Mouse (Mus musculus) liver, embryonic 13.5 days (tissue): ENCODE measurements around the gene Twf2. TPM values are rescaled to one million over a fixed set of nuclear protein-coding genes. Genes with fewer than 3 reads are reported as not detected.

Experiments
- ATAC-seq: fragments of 200-750 bp; cut with Nextera tagmentation; 2 replicates; pipeline ENCODE4 v1.8.0; 2017; ENCODE audit warnings: low read depth, mild to moderate bottlenecking, moderate number of reproducible peaks, moderate library complexity
- DNase-seq: peaks from one replicate; pipeline ENCODE4 v3.0.0; 2022
- H3K27ac ChIP-seq: fragments of 300-500 bp; sonication (generic); 2 replicates; pipeline ENCODE4 v1.5.1; 2015; ENCODE audit warnings: moderate library complexity, mild to moderate bottlenecking, inconsistent platforms
- H3K27me3 ChIP-seq: fragments of 300-500 bp; sonication (generic); 2 replicates; pipeline ENCODE4 v1.6.1; 2015; ENCODE audit warnings: mild to moderate bottlenecking, inconsistent platforms
- H3K36me3 ChIP-seq: fragments of 300-500 bp; sonication (generic); 2 replicates; pipeline ENCODE4 v1.6.1; 2015; ENCODE audit warnings: mild to moderate bottlenecking, inconsistent platforms
- H3K4me1 ChIP-seq: fragments of 300-500 bp; sonication (generic); replicated peaks from 2 replicates; pipeline ENCODE4 v1.6.1; 2015; ENCODE audit warnings: inconsistent platforms
- H3K4me2 ChIP-seq: fragments of 300-500 bp; sonication (generic); 2 replicates; pipeline ENCODE4 v1.6.1; 2015; ENCODE audit warnings: inconsistent platforms, mild to moderate bottlenecking, moderate library complexity
- H3K4me3 ChIP-seq: fragments of 300-500 bp; sonication (generic); replicated peaks from 2 replicates; pipeline ENCODE4 v1.5.1; 2015; ENCODE audit warnings: mild to moderate bottlenecking, inconsistent platforms
- H3K9ac ChIP-seq: fragments of 300-500 bp; sonication (generic); 2 replicates; pipeline ENCODE4 v1.6.1; 2015; ENCODE audit warnings: mild to moderate bottlenecking, inconsistent platforms
- H3K9me3 ChIP-seq: fragments of 300-500 bp; sonication (generic); replicated peaks from 2 replicates; pipeline ENCODE4 v1.6.1; 2016; ENCODE audit warnings: inconsistent platforms
- WGBS: fragments of 180-500 bp; shearing (Covaris S2); methylation state at CpG from one replicate; pipeline ENCODE4 v1.1.7; 2015; ENCODE audit not compliant: insufficient replicate concordance; 5-methylcytosine and 5-hydroxymethylcytosine counted together
- polyA plus RNA-seq: library from polyadenylated mRNA; unstranded; fragments of >200 nt; fragmentation: Nextera tagmentation; extraction: Ambion mirVana; gene quantifications from 2 replicates; pipeline ENCODE4 v1.2.1, GENCODE M21; 2015

The Twf2 gene
- polyA plus RNA-seq, 1 experiment from 2014 or later = 25.6 TPM

DNA sequence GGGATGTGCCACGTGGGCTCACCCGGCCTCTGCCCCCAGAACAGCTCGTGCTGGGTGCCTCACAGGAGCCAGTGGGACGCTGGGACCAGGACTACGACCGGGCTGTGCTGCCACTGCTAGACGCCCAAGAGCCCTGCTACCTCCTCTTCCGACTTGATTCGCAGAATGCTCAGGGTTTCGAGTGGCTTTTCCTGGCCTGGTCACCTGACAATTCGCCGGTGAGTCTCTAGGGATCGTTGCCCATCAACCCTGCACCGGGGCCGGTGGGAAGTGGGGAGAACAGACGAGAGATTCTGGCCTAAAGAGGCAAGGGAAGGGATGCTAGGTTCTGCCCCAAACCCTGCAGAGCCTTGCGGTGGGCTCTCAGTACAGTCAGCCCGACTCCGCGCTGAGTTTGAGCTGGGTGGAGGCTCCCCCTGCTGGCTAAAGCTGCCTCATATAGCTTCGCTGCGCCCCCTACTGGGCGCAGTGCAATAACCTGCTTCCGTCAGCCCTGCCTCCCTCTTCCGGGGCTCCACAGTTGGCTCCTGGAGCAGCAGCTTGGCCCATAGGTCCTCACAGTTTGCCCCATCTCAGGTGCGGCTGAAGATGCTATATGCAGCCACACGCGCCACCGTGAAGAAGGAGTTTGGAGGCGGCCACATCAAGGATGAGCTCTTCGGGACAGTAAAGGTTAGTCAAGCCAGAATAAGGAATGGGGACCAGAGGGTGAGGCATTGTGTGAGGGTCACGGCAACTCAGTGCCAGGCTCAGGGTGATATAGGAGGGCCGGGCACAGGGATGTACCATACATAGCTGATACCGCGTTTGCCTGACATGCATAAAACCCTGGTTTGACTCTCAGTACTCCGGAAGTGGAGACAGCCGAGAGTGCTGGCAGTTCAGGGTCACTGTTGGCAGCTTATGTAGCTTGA is 9.0 kb downstream of the Twf2 start:
- H3K36me3 ChIP-seq = peaks cover 36% of the 10 kb centered on the region
- H3K27ac ChIP-seq = no peak overlapping the region
- peak; percentile 65 for DNase-seq
- H3K9ac ChIP-seq = peak overlapping the region; percentile 53
- peaks cover 16% of the 10 kb centered on the region for H3K4me1 ChIP-seq
- WGBS = 36% methylated on average over 37 of the region's 37 CpGs
- ATAC-seq = peak; percentile 80
- peak overlapping the region; percentile 39 for H3K4me3 ChIP-seq
- no peaks in the 10 kb centered on the region for H3K9me3 ChIP-seq
- peak overlapping the region; percentile 62 for H3K4me2 ChIP-seq
- H3K27me3 ChIP-seq = no peaks in the 10 kb centered on the region

DNA sequence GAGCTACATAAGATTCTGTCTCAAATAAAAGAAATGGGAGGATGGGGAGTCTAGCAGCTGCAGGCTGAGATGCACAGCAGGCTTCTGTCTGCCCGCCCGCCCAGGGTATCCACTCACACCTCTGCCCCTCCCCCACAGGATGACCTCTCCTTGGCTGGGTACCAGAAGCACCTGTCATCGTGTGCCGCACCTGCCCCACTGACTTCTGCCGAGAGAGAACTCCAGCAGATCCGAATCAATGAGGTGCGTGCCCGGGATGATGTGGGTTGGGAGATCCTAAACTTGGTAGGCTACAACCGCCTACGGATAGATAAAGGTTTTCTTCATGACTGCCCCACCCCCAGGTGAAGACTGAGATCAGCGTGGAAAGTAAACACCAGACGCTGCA is 9.7 kb downstream of the Twf2 start:
- H3K27ac ChIP-seq = no peak overlapping the region
- WGBS = 72% methylated on average over 12 of the region's 12 CpGs
- H3K36me3 ChIP-seq = peaks cover 36% of the 10 kb centered on the region
- H3K9me3 ChIP-seq = no peaks in the 10 kb centered on the region
- H3K9ac ChIP-seq = no peak overlapping the region
- H3K4me3 ChIP-seq = no peak overlapping the region
- DNase-seq (no peak), ATAC-seq (no peak)
- H3K27me3 ChIP-seq = no peaks in the 10 kb centered on the region
- peaks cover 16% of the 10 kb centered on the region for H3K4me1 ChIP-seq
- no peak overlapping the region for H3K4me2 ChIP-seq

DNA sequence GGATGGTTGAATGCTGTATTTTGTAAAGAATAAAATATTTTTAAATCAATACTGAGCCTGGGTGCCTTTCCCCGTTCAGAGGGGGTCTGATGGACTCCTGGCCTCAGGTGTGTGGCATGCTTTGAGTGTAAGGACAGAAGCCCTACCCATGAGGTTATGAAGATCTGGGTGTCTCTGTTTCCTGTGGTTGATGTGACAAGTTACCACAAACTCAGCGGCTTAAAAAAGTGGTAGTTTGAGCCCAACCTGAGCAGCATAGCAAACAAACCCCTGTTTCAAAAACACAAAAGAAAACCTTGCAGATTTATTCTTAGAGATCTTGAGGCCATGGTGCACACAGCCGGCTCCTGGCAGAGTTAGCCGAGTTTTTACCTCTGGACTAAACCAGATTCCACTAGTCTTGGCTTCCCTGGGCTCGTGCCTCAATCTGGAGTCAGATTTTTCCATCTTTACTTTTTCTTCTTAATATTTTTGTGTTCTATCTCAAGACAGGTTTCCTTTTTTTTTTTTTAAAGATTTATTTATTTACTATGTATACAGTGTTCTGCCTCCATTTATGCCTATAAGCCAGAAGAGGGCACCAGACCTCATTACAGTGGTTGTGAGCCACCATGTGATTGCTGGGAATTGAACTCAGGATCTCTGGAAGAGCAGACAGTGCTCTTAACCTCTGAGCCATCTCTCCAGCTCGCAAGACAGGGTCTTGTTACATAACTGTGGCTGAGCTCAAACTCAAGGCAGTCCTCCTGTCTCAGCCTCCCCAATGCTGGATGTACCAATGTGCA is 12.6 kb downstream of the Twf2 start:
- no peak overlapping the region for H3K9ac ChIP-seq
- DNase-seq = no peak
- no peak overlapping the region for H3K4me2 ChIP-seq
- H3K9me3 ChIP-seq = no peaks in the 10 kb centered on the region
- peaks cover 16% of the 10 kb centered on the region for H3K4me1 ChIP-seq
- WGBS = 56% methylated on average over 6 of the region's 6 CpGs
- no peak for ATAC-seq
- no peak overlapping the region for H3K4me3 ChIP-seq
- no peaks in the 10 kb centered on the region for H3K27me3 ChIP-seq
- H3K27ac ChIP-seq = no peak overlapping the region
- H3K36me3 ChIP-seq = peaks cover 28% of the 10 kb centered on the region

DNA sequence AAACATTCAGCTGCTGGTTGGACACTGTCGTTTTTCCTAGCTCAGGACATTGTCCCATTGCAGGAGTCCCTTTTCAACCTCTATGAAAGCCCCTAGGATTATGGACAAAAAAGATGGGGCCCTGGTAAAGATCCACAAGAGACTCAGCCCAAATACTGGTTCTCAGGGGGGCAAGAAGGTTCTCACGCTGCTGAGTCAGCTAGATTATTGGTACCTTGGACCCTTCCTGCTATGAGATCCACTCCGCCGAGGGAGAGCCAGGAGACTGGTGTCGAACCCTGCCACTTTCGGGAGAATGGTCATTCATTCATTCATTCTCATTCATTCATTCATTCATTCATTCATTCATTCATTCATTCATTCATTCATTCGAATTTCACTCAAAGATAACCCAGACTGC is 14.1 kb downstream of the Twf2 start:
- Histone ChIP-seq H3K4me1 (peaks cover 7% of the 10 kb centered on the region), H3K27ac (no peak overlapping the region), H3K4me2 (no peak overlapping the region), H3K9me3 (no peaks in the 10 kb centered on the region), H3K36me3 (peaks cover 28% of the 10 kb centered on the region), H3K27me3 (0 out of 2 replicates have a peak, but pooled peaks cover 4% of the 10 kb centered on the region), H3K4me3 (no peak overlapping the region), H3K9ac (no peak overlapping the region)
- DNase-seq (no peak), ATAC-seq (no peak)
- 74% methylated on average over 7 of the region's 7 CpGs for WGBS

DNA sequence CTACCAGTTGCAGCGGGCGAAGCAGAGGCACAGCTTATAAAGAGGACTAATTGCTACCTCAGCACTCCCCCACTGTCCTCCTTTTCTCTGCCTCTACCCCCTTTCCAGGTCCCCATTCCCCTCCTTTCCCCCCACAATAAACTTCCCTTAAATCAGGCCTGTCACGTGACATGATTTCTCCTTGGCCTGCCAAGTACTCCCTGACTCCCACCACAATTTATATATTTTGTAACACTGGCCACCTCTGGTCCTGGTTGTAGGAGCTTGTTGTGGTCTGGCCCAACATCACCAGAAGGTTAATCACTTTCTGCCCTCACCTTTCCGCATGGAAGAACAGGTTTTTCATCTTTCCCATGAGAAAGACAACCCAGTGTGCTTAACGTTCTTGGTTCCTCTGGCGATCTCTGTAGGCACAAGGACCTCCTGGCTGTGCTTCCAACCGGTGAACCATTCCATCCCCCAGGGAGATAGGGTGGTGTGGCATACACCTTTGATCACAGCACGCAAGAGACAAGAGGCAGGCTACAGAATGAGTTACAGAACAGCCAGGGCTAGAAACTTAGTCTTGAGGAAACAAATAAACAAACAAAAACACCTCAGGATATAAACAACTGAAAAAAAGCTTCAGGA is 18.1 kb downstream of the Twf2 start:
- H3K4me2 ChIP-seq = no peak overlapping the region
- H3K4me1 ChIP-seq = peaks cover 4% of the 10 kb centered on the region
- H3K27me3 ChIP-seq = peaks cover 38% of the 10 kb centered on the region
- DNase-seq = no peak
- H3K9me3 ChIP-seq = no peaks in the 10 kb centered on the region
- WGBS = 52% methylated on average over 8 of the region's 8 CpGs
- H3K36me3 ChIP-seq = no peaks in the 10 kb centered on the region
- no peak overlapping the region for H3K27ac ChIP-seq
- no peak overlapping the region for H3K9ac ChIP-seq
- no peak for ATAC-seq
- H3K4me3 ChIP-seq = no peak overlapping the region

DNA sequence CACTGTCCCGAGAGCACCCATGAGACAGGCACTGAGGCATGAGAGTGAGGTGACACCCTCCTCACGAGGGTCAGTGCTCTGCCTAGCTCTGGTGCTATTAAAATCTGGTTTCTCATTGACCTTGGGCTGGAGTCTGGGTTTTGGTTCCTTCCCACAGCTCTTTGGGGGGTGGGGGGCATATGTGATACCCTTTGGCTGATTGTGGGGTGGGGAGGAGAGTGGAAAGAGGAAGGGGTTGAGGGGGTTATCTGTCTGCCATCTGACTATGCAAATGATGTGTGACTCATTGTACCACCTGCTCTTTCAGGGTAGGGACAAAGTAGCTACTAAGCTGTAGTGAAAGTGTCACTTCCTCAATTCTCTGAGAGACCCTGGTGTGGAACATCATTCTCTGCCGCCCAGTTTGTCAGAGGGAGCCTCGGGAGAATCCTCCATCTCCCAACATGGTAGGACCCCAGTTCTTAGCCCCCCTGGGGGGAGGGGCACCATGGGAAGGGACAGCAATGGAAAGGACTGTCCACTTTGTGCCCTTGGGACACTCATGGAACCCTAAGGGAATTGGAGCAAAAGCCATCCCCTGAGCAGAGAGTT is 19.4 kb downstream of the Twf2 start, which contains the start of gene Tlr9:
Gene Tlr9 (plus strand): TSS at position 338 of the 591 bp plus-strand sequence.
- H3K36me3 ChIP-seq = no peaks in the 10 kb centered on the region
- no peaks in the 10 kb centered on the region for H3K9me3 ChIP-seq
- H3K27ac ChIP-seq = peak within 1 kb of the TSS; percentile 29; the same call in 1 of the 2 replicates
- ATAC-seq = no peak
- H3K27me3 ChIP-seq = peaks cover 50% of the 10 kb centered on the region
- WGBS = 27% methylated on average over 4 of the region's 4 CpGs
- peaks cover 15% of the 10 kb centered on the region for H3K4me1 ChIP-seq
- no peak within 1 kb of the TSS for H3K9ac ChIP-seq
- no peak within 1 kb of the TSS for H3K4me2 ChIP-seq
- H3K4me3 ChIP-seq = no peak within 1 kb of the TSS
- no peak for DNase-seq

DNA sequence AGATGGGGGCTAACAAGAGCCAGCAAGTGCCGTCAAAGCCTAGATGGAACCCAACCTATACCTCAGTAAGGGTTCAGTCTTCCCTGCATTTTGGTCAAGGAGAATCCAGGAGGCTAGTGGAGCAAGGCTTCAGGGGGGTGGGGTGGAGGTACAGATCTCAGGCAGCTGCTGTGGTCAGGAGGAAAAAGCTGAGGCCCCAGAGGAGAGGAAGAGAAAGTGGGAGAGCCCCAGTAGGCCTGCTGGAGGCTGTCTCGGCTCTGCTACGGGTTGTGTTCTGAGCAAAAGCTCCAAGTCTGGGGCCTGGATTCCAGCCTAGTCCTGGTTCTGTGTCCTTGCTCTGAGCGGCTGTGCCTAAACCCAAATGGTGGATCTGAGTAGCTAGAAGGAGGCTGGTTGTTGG is 20.1 kb downstream of the Twf2 start:
- ATAC-seq (no peak), DNase-seq (no peak)
- Histone ChIP-seq H3K4me2 (no peak overlapping the region), H3K9ac (no peak overlapping the region), H3K27me3 (peaks cover 51% of the 10 kb centered on the region), H3K36me3 (no peaks in the 10 kb centered on the region), H3K4me1 (peaks cover 21% of the 10 kb centered on the region), H3K4me3 (no peak overlapping the region), H3K27ac (0 out of 2 replicates have a peak overlapping the region, but pooled peaks have one; percentile 29), H3K9me3 (no peaks in the 10 kb centered on the region)
- 46% methylated on average over 4 of the region's 4 CpGs for WGBS

DNA sequence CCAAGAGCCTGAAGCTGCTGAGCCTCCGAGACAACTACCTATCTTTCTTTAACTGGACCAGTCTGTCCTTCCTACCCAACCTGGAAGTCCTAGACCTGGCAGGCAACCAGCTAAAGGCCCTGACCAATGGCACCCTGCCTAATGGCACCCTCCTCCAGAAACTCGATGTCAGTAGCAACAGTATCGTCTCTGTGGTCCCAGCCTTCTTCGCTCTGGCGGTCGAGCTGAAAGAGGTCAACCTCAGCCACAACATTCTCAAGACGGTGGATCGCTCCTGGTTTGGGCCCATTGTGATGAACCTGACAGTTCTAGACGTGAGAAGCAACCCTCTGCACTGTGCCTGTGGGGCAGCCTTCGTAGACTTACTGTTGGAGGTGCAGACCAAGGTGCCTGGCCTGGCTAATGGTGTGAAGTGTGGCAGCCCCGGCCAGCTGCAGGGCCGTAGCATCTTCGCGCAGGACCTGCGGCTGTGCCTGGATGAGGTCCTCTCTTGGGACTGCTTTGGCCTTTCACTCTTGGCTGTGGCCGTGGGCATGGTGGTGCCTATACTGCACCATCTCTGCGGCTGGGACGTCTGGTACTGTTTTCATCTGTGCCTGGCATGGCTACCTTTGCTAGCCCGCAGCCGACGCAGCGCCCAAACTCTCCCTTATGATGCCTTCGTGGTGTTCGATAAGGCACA is 22.7 kb downstream of the Twf2 start:
- WGBS = 50% methylated on average over 24 of the region's 24 CpGs
- peak overlapping the region; percentile 20 for H3K4me3 ChIP-seq
- no peaks in the 10 kb centered on the region for H3K36me3 ChIP-seq
- H3K4me1 ChIP-seq = peaks cover 27% of the 10 kb centered on the region
- 0 out of 2 replicates have a peak overlapping the region, but pooled peaks have one; percentile 17 for H3K9ac ChIP-seq
- ATAC-seq (no peak), DNase-seq (no peak)
- H3K27ac ChIP-seq = no peak overlapping the region
- peaks cover 56% of the 10 kb centered on the region for H3K27me3 ChIP-seq
- H3K4me2 ChIP-seq = peak overlapping the region; percentile 57
- no peaks in the 10 kb centered on the region for H3K9me3 ChIP-seq

DNA sequence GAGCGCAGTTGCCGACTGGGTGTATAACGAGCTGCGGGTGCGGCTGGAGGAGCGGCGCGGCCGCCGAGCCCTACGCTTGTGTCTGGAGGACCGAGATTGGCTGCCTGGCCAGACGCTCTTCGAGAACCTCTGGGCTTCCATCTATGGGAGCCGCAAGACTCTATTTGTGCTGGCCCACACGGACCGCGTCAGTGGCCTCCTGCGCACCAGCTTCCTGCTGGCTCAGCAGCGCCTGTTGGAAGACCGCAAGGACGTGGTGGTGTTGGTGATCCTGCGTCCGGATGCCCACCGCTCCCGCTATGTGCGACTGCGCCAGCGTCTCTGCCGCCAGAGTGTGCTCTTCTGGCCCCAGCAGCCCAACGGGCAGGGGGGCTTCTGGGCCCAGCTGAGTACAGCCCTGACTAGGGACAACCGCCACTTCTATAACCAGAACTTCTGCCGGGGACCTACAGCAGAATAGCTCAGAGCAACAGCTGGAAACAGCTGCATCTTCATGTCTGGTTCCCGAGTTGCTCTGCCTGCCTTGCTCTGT is 23.3 kb downstream of the Twf2 start:
- DNase-seq = no peak
- Histone ChIP-seq H3K4me3 (peak overlapping the region; percentile 20), H3K36me3 (no peaks in the 10 kb centered on the region), H3K9ac (0 out of 2 replicates have a peak overlapping the region, but pooled peaks have one; percentile 17), H3K4me2 (peak overlapping the region; percentile 57), H3K27me3 (peaks cover 56% of the 10 kb centered on the region), H3K9me3 (no peaks in the 10 kb centered on the region), H3K27ac (no peak overlapping the region), H3K4me1 (peaks cover 27% of the 10 kb centered on the region)
- ATAC-seq = peak; percentile 19; the same call in 1 of the 2 replicates
- WGBS = 3% methylated on average over 34 of the region's 34 CpGs

DNA sequence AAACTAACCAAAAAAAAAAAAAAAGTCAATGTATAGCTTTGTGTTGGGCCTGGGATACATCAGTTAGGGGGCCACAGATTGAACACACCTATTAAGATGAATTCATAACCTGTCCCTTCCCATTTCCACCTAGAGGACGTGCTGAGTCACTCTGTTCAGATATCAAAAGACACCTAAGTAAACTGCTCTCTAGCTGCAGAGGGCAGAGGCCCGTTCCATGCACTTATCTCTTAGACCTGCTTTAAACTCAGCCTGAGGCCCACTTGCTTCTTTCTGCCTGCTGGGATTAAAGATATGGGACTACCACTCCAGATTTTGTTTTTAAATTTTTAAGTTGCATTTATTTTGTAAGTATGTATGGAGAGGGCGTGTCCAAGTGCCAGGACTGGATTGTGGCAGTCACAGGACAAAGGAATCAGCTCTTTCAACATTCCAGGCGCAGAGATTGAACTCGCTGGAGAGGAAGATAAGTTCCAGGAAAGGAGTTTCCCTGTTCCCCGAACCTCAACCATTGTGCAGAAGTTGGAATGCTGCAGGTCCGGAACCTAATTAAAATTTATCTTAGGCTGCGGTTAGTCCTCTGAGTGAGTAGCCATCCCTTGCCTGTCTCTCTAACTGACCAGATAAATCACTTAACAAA is 25.0 kb downstream of the Twf2 start:
- Histone ChIP-seq H3K27me3 (peaks cover 47% of the 10 kb centered on the region), H3K4me1 (peaks cover 27% of the 10 kb centered on the region), H3K4me3 (no peak overlapping the region), H3K4me2 (no peak overlapping the region), H3K36me3 (peaks cover 4% of the 10 kb centered on the region; the same call in 1 of the 2 replicates), H3K9me3 (no peaks in the 10 kb centered on the region), H3K9ac (no peak overlapping the region), H3K27ac (no peak overlapping the region)
- WGBS = 44% methylated on average over 8 of the region's 8 CpGs
- no peak for DNase-seq
- ATAC-seq = peak; percentile 62
